In genomic region chr13:109907634-109908033, GRCm38 (mm10) we compare ENCODE assay signal across 8 mouse cellular contexts.
DNase-seq lines count a peak whose midpoint lies in the region; ATAC-seq and TF ChIP-seq lines count a peak whose summit lies in the region.

No protein-coding gene starts in this region.

- H3K4me1 ChIP-seq in intestine, postnatal 0 days (replicated peaks; ENCODE audit: control insufficient read depth, insufficient read depth, low read length), result peaks cover 7% of the 10 kb centered on the region; the same call in 1 of the 2 replicates
- H3K4me1 ChIP-seq in intestine, embryonic 16.5 days (ENCODE audit: control insufficient read depth, insufficient read depth, low read length), result peaks cover 5% of the 10 kb centered on the region; the same call in 1 of the 2 replicates
- H3K4me1 ChIP-seq in embryonic facial prominence, embryonic 10.5 days, result peaks cover 77% of the 10 kb centered on the region

- H3K4me3 ChIP-seq in intestine, postnatal 0 days (ENCODE audit: low read depth, low read length), result no peak overlapping the region
- H3K4me3 ChIP-seq in intestine, embryonic 16.5 days (ENCODE audit: low read length), result no peak overlapping the region
- peak overlapping the region; percentile 90; the same call in 1 of the 2 replicates for H3K4me3 ChIP-seq in embryonic facial prominence, embryonic 10.5 days

- H3K36me3 ChIP-seq in intestine, postnatal 0 days (ENCODE audit: control insufficient read depth, insufficient read depth), result no peaks in the 10 kb centered on the region
- H3K36me3 ChIP-seq in intestine, embryonic 16.5 days (ENCODE audit: control insufficient read depth, insufficient read depth, low read length), result no peaks in the 10 kb centered on the region
- H3K36me3 ChIP-seq in embryonic facial prominence, embryonic 10.5 days (replicated peaks), result no peaks in the 10 kb centered on the region

- H3K9me3 ChIP-seq in intestine, postnatal 0 days (ENCODE audit: control insufficient read depth), result no peaks in the 10 kb centered on the region
- H3K9me3 ChIP-seq in intestine, embryonic 16.5 days (ENCODE audit: control insufficient read depth, low read length), result no peaks in the 10 kb centered on the region
- no peaks in the 10 kb centered on the region for H3K9me3 ChIP-seq in embryonic facial prominence, embryonic 10.5 days

- H3K27ac ChIP-seq in intestine, postnatal 0 days (ENCODE audit: low read depth, low read length), result no peak overlapping the region
- no peak overlapping the region for H3K27ac ChIP-seq in intestine, embryonic 16.5 days (ENCODE audit: low read length)
- peak overlapping the region; percentile 59 for H3K27ac ChIP-seq in embryonic facial prominence, embryonic 10.5 days (replicated peaks)

- peak; percentile 86 for DNase-seq in adrenal gland, postnatal 14 days
- DNase-seq in embryonic facial prominence, embryonic 10.5 days (ENCODE audit: low spot score), result peak; percentile 73
- DNase-seq in heart, postnatal 25 days (ENCODE audit: low spot score), result peak; percentile 34
- DNase-seq in left cerebral cortex, adult 8-10 months (ENCODE audit: low spot score in 2 of 2), result peak; percentile 49 to 56
- DNase-seq in mesoderm, embryonic 11.5 days (ENCODE audit: low read depth, low spot score), result peak; percentile 60
- DNase-seq in telencephalon, adult 2 months (ENCODE audit: low read depth, low spot score), result peak; percentile 58

- intact Hi-C loops in heart, postnatal 25 days (cut with DNase I), result loop anchor here (1.0 to 10.0 kb wide), 2 partner anchors 131 to 293 kb away; no protein-coding TSS in a partner anchor

- no peak for ATAC-seq in intestine, postnatal 0 days
- ATAC-seq in intestine, embryonic 16.5 days, result no peak

- TF ChIP-seq CTCF in intestine, postnatal 0 days (IDR thresholded peaks at IDR 0.05; ENCODE audit: low read depth), result peak; percentile 85

- WGBS in intestine, postnatal 0 days, result 26% methylated on average over 9 of the region's 9 CpGs
- 36% methylated on average over 9 of the region's 9 CpGs for WGBS in intestine, embryonic 16.5 days
- WGBS in embryonic facial prominence, embryonic 10.5 days, result 26% methylated on average over 9 of the region's 9 CpGs

- H3K9ac ChIP-seq in intestine, postnatal 0 days (ENCODE audit: low read depth, low read length), result no peak overlapping the region
- H3K9ac ChIP-seq in intestine, embryonic 16.5 days (ENCODE audit: low read depth, low read length), result no peak overlapping the region

- no peak overlapping the region for H3K4me2 ChIP-seq in intestine, postnatal 0 days (replicated peaks; ENCODE audit: low read depth)
- H3K4me2 ChIP-seq in intestine, embryonic 16.5 days (ENCODE audit: low read depth, low read length), result no peak overlapping the region

- H3K27me3 ChIP-seq in intestine, postnatal 0 days (replicated peaks; ENCODE audit: control insufficient read depth, insufficient read depth, low read length), result no peaks in the 10 kb centered on the region
- H3K27me3 ChIP-seq in intestine, embryonic 16.5 days (replicated peaks; ENCODE audit: control insufficient read depth, insufficient read depth, low read length), result no peaks in the 10 kb centered on the region
- H3K27me3 ChIP-seq in embryonic facial prominence, embryonic 10.5 days (replicated peaks; ENCODE audit: low read depth, poor library complexity, severe bottlenecking), result peaks cover 15% of the 10 kb centered on the region; the same call in 1 of the 2 replicates

Comparison
In these comparisons a context has a peak if more than half of its experiments do, and no peak if none do; other contexts are left out.
1. DNase-seq: peak in every context shown above with its lines; median percentile 86 in adrenal gland, postnatal 14 days; 73 in embryonic facial prominence, embryonic 10.5 days; 60 in mesoderm, embryonic 11.5 days; 58 in telencephalon, adult 2 months; 52 in left cerebral cortex, adult 8-10 months; 34 in heart, postnatal 25 days.